Mouse (Mus musculus) liver, embryonic 14.5 days (tissue): Measurements from ENCODE around the gene Gm5890.
"Not testable (repeated sequence)": the region's sequence is repeated elsewhere in the genome, so short reads cannot be mapped to it uniquely, and the experiment has no call there.

Source experiments
- CTCF ChIP-seq: IDR thresholded peaks from 2 replicates; pipeline ENCODE4 v1.5.1; 2016; ENCODE audit warnings: antibody characterized with exemption, low read depth, control low read depth
- EP300 ChIP-seq: IDR thresholded peaks from 2 replicates; pipeline ENCODE4 v1.6.1; 2016; ENCODE audit warnings: antibody characterized with exemption, low read depth

- not testable (repeated sequence) for TF ChIP-seq CTCF, EP300
Observed at GRCm38 (mm10) chr7:20262734-20263133, at the start of gene Gm5890.
